Mouse (Mus musculus) hindbrain, embryonic 14.5 days (tissue): ENCODE data around the gene Tdp2. TPM values are rescaled to one million over a fixed set of nuclear protein-coding genes. Genes with fewer than 3 reads are reported as not detected.

Source experiments
- polyA plus RNA-seq: library from polyadenylated mRNA; unstranded; fragments of >200 nt; fragmentation: Nextera tagmentation; extraction: Ambion mirVana; gene quantifications from 2 replicates; pipeline ENCODE4 v1.2.1, GENCODE M21; 2014

The Tdp2 gene
- polyA plus RNA-seq, 1 experiment from 2014 or later: 37.5 TPM

Other genes starting within 250 kb of the Tdp2 start
- gene Ripor2, start 249.5 kb upstream of the Tdp2 start, polyA plus RNA-seq: 21.9 and 25.9 TPM in 2 replicates
- gene Armh2, start 90.4 kb upstream of the Tdp2 start, polyA plus RNA-seq: not detected in 2 replicates
- 20.6 and 22.1 TPM in 2 replicates for gene Gmnn, start 69.8 kb upstream of the Tdp2 start, polyA plus RNA-seq
- gene BC005537, start 30.0 kb upstream of the Tdp2 start, polyA plus RNA-seq: 40.8 and 43.7 TPM in 2 replicates
- 55.6 and 59.9 TPM in 2 replicates for gene Acot13, start 139 bp upstream of the Tdp2 start, polyA plus RNA-seq
- gene D130043K22Rik, start 13.5 kb downstream of the Tdp2 start, polyA plus RNA-seq: 5.5 and 8.0 TPM in 2 replicates
- 15.8 and 16.5 TPM in 2 replicates for gene Aldh5a1, start 106.0 kb downstream of the Tdp2 start, polyA plus RNA-seq
- gene Gpld1, start 111.5 kb downstream of the Tdp2 start, polyA plus RNA-seq: 2.8 and 3.8 TPM in 2 replicates
- gene Mrs2, start 188.7 kb downstream of the Tdp2 start, polyA plus RNA-seq: 26.6 and 28.9 TPM in 2 replicates
- 3.9 TPM in 2 replicates for gene Dcdc2a, start 224.3 kb downstream of the Tdp2 start, polyA plus RNA-seq